Mouse (Mus musculus) B cell, adult 2 months (primary cell): ENCODE measurements at regions not wholly inside any gene's neighbourhood (a gene's known extent, or its start where the extent isn't known, plus 50 kb on each side); places are given as distances from the start of the nearest gene placed in this dataset.
"Not testable (repeated sequence)": the region's sequence is repeated elsewhere in the genome, so short reads cannot be mapped to it uniquely, and the experiment has no call there.

Experiments used
- DNase-seq, 2 experiments: peaks; one replicate each; pipeline ENCODE4 v3.0.0; 2022

- no peak for DNase-seq
These were observed 301.4 kb downstream of the Tox3 start for GRCm38 (mm10) chr8:90046779-90047178.

GRCm38 (mm10) chr8:90036436-90036835, 311.7 kb downstream of the Tox3 start:
- DNase-seq = no peak

- no peak for DNase-seq
These were observed 315.6 kb downstream of the Tox3 start for GRCm38 (mm10) chr8:90032572-90032971.

GRCm38 (mm10) chr8:90031220-90031619, 316.9 kb downstream of the Tox3 start:
- DNase-seq = no peak

- not testable (repeated sequence) for DNase-seq
These were observed 330.2 kb downstream of the Tox3 start for GRCm38 (mm10) chr8:90017958-90018357.

GRCm38 (mm10) chr8:90013755-90014154, 334.4 kb downstream of the Tox3 start:
- no peak for DNase-seq

- DNase-seq = no peak
These were observed 336.3 kb downstream of the Tox3 start for GRCm38 (mm10) chr8:90011682-90012409.

- DNase-seq = no peak
These were observed 338.7 kb downstream of the Tox3 start for GRCm38 (mm10) chr8:90009431-90009830.

- peak; percentile 52 to 58 for DNase-seq
These were observed 347.1 kb downstream of the Tox3 start for GRCm38 (mm10) chr8:90000899-90001640.

- DNase-seq = no peak
These were observed 354.4 kb downstream of the Tox3 start for GRCm38 (mm10) chr8:89993743-89994142.

GRCm38 (mm10) chr8:89983859-89984258, 364.3 kb downstream of the Tox3 start:
- no peak for DNase-seq

GRCm38 (mm10) chr8:89982551-89982950, 365.6 kb downstream of the Tox3 start:
- no peak for DNase-seq

GRCm38 (mm10) chr8:89981320-89981719, 366.8 kb downstream of the Tox3 start:
- DNase-seq = no peak

- no peak for DNase-seq
These were observed 367.7 kb downstream of the Tox3 start for GRCm38 (mm10) chr8:89980441-89980840.

GRCm38 (mm10) chr8:89962799-89963198, 385.3 kb downstream of the Tox3 start:
- no peak for DNase-seq

GRCm38 (mm10) chr8:89957486-89957885, 390.7 kb downstream of the Tox3 start:
- DNase-seq = no peak

GRCm38 (mm10) chr8:89956482-89957020, 391.6 kb downstream of the Tox3 start:
- DNase-seq = no peak

- DNase-seq = no peak
These were observed 409.3 kb downstream of the Tox3 start for GRCm38 (mm10) chr8:89938836-89939235.

GRCm38 (mm10) chr8:89934521-89934920, 413.6 kb downstream of the Tox3 start:
- no peak for DNase-seq

GRCm38 (mm10) chr8:89926666-89927232, 421.4 kb downstream of the Tox3 start:
- DNase-seq = no peak

- peak in 1 of 2 experiments; percentile 3 for DNase-seq
These were observed 423.4 kb downstream of the Tox3 start for GRCm38 (mm10) chr8:89924697-89925096.

GRCm38 (mm10) chr8:89914076-89914475, 434.1 kb downstream of the Tox3 start:
- DNase-seq = no peak

- DNase-seq = no peak
These were observed 441.9 kb downstream of the Tox3 start for GRCm38 (mm10) chr8:89906200-89906599.

GRCm38 (mm10) chr8:89905588-89905987, 442.6 kb downstream of the Tox3 start:
- no peak for DNase-seq
